Mouse (Mus musculus): ENCODE measurements around the gene Kifc3.

Kifc3 gene

DNA sequence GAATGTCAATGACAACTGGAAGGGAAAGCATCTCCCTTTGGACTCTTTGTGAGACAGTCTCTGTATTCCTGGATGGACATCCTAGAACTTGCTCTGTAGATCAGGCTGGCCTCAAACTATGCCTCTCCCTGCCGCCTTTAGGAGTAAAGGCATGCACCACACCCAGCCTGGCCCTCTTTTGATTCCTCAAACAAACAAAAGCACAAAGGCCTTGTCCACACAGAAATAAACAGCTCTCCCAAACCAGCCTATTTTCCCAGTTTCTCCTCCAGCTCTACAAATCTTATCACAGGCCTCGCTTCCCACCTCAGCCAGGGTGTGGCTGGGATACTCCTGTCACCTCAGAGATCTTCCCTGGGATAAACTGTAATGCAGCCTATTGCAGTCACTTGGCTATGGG is 68.4 kb downstream of the Kifc3 start:
- no peak for DNase-seq (ENCODE audit: low spot score in 2 of 2)

DNA sequence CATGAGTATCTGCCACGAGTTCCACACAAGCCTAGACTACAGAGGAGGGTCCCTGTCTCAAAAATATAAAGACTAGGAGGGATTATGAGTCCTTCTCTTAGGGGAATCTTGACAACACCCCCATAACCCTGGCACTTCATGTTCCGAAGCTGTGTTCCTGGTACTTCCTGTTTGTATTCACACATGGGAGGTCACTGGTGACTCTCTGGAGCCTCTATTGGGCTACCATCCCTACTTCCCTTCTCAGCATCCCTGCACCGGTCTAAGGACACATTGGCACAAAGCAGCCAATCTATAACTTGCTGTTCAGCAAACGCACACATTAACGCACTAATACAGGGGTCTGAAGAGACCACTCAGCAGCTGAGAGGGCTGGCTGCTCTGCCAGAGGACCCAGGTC is 70.6 kb downstream of the Kifc3 start:
- DNase-seq (ENCODE audit: low spot score in 2 of 2), result no peak

GRCm38 (mm10) chr8:95130966-95131537 is 71.6 kb downstream of the Kifc3 start:
- no peak for DNase-seq (ENCODE audit: low spot score in 2 of 2)

GRCm38 (mm10) chr8:95128750-95129260 is 73.8 kb downstream of the Kifc3 start:
- DNase-seq (ENCODE audit: low spot score in 2 of 2), result no peak

DNA sequence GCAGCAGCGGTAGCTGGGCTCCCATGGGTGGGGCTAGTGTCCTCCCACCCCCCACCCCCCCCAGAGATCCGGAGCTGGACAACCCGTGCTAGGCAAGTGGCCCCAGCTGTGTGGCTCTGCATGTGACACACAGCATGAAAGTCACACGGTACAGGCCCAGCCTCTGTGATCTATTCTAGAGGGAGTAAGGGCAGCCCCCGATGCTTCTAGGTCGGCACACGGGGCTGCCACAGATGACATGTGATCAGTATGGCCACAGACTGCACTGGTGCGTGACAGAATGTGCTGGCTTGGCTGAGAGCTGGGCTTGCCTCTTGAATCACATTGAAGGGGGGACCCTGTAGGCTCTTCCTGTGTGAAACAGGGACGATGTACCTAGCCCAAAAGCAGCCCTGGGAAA is 75.0 kb downstream of the Kifc3 start:
- no peak for DNase-seq (ENCODE audit: low spot score in 2 of 2)

DNA sequence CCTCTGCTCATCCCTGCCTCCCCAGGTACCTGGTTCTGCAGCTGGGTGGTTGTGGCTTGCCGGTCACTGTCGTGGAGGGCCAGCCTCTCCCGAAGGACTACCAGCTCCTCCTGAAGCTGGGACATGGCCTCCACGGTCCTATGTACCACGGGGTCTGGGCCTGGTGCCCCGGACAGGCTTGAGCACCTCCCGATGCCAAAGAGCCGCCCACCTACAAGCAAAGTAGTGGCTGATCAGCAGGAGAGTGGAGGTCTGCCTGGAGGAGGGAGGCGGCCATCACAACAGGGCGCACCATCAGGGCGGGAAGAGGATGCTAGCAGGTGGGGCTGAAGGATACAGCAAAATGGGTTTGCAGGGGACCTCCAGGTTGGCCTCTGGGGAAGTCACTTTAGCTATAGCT is 76.1 kb downstream of the Kifc3 start:
- no peak for DNase-seq (ENCODE audit: low spot score in 2 of 2)

GRCm38 (mm10) chr8:95123455-95123854 is 79.2 kb downstream of the Kifc3 start:
- DNase-seq (ENCODE audit: low spot score in 2 of 2), result no peak

DNA sequence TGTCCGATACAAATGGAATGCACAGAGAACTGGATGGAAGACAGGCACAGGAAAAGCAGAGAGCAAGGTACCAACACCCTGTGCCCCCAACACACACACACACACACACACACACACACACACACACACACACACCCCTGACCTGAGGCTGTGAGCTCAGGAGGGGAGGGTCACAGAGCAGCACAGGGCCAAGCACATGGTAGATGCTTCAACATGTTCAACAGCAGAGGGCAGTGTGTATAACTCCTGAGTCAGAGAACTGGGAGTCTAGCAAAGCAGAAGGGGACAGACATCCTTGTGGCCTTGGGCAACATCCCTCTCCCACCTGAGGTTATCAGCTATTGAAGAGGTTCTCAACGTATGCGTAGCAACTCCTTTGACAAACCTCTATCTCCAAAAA is 88.9 kb downstream of the Kifc3 start:
- no peak for DNase-seq (ENCODE audit: low spot score in 2 of 2)

DNA sequence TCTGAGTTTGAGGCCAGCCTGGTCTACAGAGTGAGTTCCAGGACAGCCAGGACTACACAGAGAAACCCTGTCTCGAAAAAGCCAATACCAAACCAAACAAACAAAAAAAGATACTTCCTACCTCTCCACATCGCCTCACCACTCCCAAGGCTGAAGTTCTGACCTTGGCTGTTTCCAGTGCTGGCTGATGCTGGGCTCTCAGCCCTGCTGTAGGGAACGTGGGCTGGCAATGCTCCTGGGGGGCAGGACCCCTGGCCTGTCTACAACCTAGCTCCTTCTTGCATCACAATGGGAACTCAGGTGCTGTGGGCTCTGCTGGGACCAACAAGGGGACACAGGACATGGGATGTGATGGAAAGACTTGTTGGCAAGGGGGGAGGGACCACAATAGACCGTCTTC is 89.5 kb downstream of the Kifc3 start:
- DNase-seq (ENCODE audit: low spot score in 2 of 2), result no peak

GRCm38 (mm10) chr8:95112594-95112993 is 90.0 kb downstream of the Kifc3 start:
- DNase-seq (ENCODE audit: low spot score in 2 of 2), result no peak

DNA sequence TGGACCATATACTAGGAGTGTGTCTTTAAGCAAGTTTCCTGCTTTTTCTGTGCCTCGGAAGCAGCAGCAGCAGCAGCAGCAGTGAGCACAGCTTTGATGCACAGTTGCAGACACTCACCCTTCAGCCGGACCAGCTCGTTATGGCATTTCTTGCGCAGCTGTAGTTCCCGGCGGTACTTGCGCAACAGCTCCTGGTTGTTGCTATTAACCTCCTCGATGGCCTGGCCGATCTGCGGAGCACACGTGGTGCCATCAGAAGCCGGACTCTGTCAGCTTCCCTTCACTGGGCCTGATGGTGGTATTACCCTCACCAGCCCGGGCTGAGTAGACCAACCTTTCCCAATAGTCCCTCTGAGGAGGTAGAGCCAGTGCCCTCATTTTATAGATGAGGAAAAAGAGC is 95.3 kb downstream of the Kifc3 start:
- no peak for DNase-seq (ENCODE audit: low spot score in 2 of 2)

DNA sequence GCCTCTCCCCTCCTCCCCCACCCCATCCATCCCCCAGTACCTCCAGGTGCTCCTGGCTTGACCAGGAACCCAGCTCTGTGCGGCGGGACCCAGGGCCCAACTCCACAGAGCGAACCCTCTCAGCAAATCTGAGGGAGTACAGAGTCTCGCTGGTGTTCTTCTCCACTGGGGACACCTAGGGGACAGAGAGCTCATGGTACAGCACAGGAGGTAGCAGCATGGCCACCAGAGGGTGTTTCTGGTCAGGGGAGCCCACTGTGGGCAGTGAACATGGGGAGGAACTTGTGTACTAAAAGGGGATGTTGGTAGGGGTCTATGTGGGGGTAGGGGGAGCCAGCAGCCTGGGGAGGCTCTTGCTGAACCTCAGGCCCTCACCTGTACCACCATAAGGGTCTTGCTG is 100.6 kb downstream of the Kifc3 start:
- DNase-seq (ENCODE audit: low spot score in 2 of 2), result no peak

GRCm38 (mm10) chr8:95099009-95099408 is 103.6 kb downstream of the Kifc3 start:
- peak in 1 of 2 experiments; percentile 70 for DNase-seq (ENCODE audit: low spot score in 2 of 2)

DNA sequence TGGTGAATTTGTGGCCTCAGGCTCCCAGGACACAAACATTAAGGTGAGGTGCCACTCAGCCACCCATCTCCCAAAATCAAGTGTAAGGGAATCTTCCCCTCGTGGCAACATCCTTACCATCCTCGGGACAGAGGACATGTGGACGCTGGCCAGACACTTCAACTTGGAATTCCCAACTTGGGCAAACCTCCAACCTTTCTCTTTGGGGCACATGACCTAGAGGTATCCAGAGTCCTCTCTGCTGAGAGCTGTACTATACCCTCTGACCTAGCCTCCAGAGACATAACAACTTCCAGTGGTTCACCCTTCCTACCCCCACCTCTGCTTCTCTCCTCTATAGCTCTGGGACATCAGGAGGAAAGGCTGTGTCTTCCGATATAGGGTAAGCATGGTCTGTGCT is 109.0 kb downstream of the Kifc3 start:
- no peak for DNase-seq (ENCODE audit: low spot score in 2 of 2)

DNA sequence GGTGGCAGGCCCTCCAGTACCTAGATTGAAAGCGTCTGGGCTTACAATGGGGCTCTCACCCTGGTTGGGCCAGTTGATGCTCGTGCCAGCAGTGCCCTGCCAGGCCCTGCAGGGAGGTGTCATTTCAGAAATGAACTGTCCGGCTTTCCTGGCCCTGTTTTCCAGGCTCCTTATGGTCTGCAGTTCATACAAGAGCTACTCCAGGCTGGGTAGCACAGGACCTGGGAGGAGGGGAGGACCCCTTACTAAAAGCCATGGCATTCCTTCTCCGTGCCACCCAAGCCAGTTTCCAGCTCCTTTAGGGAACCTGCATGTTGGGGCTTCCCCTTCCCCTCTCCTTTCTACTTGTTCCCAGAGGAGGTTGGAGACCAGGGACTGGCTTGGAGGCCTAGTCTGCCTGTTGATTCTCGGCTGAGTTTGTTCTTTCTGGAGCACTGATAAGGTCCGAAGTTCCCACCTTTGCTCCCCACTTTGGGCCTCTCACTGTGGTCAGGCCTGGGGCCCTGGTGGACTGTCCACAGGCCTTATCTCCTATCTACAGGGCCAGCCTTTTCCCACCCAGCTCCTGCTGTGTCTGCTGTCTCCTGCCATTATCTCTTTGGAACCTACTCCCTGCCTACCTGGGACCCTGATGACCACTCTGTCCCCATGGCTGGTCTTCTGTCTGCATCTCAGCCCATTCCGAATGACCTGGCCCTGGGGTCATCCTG is 117.0 kb downstream of the Kifc3 start:
- DNase-seq (ENCODE audit: low spot score in 2 of 2), result no peak

DNA sequence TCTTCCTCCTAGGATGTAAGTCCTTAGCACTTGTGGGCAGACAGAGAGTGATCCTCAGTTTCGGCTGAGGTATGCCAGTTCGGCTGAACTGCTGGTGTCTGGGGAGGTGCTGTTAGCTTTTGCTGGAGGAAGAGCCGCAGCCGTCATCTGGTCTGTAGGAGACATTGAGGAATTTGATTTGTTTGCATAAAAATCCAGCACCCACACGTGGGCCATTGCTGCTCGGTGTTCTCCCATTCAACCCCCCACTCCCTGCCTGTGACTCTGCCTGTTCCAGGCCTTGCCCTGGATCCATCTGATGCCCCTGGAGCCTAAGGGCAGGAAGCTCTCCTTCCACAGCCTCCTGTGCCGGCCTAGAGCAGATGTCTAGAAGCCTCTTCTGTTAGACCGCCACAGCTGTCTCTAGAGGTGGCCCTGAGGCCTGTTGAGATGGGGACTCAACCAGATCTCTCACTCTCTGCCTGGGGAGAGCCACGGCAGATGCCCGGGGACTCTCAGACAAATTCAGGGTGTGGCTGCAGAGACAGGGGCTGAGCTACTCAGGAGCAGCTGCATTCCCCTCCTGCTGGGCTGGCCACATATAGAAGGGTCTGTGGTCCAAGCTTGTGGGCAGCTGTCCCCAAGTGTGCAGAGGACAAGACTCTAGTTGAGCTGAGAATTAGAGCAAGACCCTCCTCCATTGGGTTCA is 117.7 kb downstream of the Kifc3 start:
- no peak for DNase-seq (ENCODE audit: low spot score in 2 of 2)

- DNase-seq (ENCODE audit: low spot score in 2 of 2), result no peak
These were observed 118.4 kb downstream of the Kifc3 start for GRCm38 (mm10) chr8:95084261-95084660.

DNA sequence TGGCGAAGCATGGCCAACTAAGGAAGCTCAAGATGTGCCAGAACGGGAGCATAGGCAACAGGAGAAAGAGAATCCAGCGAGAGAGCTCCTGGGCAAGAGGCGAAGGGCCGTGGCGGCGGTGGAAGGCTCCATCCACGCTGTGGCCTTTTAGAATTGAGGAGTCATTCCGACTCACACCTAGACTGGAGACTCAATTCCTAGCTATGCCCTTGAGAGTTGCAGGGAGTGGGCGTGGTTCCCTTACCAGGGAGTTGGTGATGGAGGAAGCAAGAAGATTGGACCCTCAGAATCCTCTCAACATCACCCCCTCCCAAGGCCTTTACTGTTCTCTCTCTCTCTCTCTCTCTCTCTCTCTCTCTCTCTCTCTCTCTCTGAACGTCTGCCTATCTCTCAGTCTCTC is 121.0 kb downstream of the Kifc3 start:
- DNase-seq (ENCODE audit: low spot score in 2 of 2), result no peak

DNA sequence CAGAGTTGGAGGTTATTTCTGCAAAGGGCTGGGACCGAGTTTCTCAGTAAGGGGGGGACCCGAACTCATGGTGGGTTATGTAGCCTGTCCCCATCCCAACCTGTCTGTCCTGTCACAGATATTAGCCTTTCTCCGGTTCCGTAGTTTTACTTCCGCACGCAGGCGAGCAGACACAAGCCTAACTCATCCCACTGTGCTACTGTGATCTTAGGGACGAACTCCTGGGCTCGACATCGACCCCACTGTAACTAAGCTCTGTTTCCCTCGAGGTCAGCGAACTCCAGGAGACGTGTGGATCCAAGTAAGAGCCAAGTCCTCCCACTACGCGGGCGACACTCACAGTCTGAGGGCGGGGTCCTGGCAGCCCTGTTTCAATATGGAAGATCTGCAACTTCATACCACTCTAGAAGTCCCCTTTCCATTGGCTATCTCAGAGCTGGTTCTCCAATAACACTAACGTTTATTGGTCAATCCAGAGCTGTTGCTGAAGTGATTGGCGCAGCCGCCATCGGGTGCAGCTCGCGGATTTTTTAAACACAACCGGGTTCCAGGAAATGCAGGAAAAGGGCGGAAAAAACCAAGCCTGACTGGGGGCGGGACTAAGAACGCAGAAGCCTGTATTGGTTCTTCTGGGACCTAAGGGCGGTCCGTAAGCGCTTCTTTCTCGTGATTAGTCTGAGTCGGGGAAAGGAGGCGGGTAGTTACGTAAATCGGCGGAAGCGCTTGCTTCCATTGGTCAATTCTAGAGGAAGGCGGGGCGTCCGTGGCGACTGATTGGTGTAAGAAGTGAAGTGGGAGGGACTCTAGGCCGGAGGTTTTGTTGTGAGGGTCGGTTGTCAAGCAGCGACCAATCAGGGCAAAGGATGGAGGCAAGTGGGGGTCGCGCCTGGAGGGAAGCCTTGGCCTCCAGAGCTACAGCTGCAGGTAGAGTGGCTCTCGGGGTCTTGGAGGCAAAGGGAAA is 122.0 kb downstream of the Kifc3 start, which contains the start of gene Katnb1:
Gene Katnb1, plus strand, starts transcription at position 806 of the 961 bp plus-strand sequence.
- peak; percentile 100 for DNase-seq (ENCODE audit: low spot score in 2 of 2)

DNA sequence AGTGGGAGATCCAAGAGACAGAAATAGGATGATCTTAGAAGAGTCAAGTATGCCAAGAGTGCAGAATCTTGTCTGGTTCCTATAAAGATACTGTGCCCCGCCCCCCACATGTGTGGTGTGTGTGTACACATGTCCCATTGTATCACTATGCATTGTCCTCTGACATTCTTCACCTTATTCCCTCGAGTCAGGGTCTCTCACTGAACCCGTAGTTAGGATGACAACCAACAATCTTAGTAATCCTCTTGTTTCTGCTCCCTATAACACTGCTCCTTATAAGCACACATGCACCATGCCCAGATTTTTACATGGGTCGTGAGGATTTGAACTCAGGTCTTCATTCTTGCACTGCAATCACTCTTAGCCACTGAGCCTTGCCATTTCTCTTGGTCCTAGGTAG is 123.3 kb downstream of the Kifc3 start:
- DNase-seq (ENCODE audit: low spot score in 2 of 2), result no peak

DNA sequence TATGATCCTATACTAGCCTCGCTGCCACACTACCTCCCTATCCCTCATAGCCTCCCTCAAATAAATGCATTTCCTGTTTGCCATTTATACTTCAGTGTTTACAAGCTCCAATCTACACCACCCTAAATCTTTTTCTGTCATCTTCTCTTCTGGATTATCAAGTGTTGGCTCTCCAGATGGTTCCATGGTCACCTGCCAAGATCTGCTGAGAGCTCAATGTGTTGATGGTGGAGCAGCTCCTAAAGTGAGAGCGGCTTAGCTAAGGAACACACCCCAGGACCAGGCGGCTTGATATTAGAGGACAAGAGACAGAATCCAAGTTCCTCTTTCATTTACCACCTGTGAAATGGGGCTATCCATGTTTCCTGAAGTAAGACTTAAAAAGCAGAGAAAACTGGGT is 124.6 kb downstream of the Kifc3 start:
- DNase-seq (ENCODE audit: low spot score in 2 of 2), result no peak

GRCm38 (mm10) chr8:95076151-95076550 is 126.5 kb downstream of the Kifc3 start:
- no peak for DNase-seq (ENCODE audit: low spot score in 2 of 2)

Measured in left cerebral cortex, adult 9 months (tissue).